Mouse (Mus musculus) frontal cortex, postnatal 10 days (tissue): ENCODE measurements around the gene Ccl22.

Experiments
- DNase-seq, 2 experiments: peaks; one replicate each; pipeline ENCODE4 v3.0.0; 2022; ENCODE audit warnings: low spot score in 2 of 2, mixed read lengths in 1 of 2

Ccl22 gene

DNA sequence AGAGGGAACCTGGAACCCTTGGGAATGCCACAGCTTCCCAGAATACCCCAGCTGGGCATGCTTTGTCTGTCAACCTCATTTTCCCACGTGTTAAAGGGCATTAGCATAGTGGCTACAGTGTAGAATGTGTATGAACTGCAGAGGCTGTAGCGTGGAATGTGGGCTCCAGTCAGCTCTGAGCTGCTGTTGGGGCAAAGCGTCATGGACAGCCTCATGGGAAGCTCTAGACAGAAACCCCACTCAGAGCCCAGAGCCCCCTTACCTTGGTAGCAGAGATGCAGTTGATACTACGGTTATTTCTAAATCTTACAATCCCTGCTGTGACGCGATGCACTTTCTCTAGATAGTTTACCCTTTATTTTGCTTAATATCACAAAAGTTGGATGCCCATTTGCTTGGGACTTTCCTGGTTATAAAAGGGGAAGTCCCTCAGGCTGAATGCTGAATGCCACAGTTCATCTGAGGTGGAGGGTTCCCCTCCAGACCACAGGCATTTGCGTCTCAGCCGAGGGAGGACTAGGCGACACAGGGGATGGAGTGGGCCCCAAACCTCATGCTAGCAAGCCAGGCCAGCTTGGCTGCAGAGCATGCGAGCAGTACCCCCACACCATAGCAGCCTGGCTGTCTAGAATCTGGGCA is 33.6 kb downstream of the Ccl22 start:
- no peak for DNase-seq

DNA sequence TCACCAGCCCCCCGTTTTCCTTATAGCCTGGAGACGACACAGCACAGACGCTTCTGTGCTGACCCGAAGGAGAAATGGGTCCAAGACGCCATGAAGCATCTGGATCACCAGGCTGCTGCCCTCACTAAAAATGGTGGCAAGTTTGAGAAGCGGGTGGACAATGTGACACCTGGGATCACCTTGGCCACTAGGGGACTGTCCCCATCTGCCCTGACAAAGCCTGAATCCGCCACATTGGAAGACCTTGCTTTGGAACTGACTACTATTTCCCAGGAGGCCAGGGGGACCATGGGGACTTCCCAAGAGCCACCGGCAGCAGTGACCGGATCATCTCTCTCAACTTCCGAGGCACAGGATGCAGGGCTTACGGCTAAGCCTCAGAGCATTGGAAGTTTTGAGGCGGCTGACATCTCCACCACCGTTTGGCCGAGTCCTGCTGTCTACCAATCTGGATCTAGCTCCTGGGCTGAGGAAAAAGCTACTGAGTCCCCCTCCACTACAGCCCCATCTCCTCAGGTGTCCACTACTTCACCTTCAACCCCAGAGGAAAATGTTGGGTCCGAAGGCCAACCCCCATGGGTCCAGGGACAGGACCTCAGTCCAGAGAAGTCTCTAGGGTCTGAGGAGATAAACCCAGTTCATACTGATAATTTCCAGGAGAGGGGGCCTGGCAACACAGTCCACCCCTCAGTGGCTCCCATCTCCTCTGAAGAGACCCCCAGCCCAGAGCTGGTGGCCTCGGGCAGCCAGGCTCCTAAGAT is 34.3 kb downstream of the Ccl22 start:
- DNase-seq, result no peak

DNA sequence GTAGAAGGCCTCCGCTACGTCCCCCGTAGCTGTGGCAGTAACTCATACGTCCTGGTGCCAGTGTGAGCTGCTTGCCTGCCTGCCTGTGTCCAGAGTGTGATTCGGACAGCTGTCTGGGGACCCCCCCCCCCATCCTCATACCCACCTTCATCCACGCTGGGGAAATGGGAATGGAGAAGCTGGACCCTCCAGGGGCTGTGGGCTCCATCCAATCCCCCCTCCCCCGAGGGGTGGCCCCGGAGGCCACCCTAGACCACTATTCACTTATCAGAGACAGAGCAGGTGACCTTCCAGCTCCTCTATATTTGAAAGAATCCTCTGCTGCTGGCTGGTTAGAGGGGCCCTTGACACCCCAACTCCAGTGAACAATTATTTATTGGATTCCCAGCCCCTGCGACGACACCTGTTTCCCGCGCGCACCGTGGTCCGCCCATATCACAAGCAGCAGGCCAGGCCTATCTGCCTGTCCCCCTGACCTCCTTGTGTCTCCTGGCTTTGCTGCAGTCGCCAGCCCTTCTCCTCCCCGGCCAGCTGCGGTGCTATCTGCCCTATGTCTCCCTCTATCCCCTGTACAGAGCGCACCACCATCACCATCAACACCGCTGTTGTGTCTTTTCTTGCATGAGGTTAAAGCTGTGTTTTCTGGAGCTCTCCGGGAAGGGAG is 35.2 kb downstream of the Ccl22 start:
- no peak for DNase-seq

DNA sequence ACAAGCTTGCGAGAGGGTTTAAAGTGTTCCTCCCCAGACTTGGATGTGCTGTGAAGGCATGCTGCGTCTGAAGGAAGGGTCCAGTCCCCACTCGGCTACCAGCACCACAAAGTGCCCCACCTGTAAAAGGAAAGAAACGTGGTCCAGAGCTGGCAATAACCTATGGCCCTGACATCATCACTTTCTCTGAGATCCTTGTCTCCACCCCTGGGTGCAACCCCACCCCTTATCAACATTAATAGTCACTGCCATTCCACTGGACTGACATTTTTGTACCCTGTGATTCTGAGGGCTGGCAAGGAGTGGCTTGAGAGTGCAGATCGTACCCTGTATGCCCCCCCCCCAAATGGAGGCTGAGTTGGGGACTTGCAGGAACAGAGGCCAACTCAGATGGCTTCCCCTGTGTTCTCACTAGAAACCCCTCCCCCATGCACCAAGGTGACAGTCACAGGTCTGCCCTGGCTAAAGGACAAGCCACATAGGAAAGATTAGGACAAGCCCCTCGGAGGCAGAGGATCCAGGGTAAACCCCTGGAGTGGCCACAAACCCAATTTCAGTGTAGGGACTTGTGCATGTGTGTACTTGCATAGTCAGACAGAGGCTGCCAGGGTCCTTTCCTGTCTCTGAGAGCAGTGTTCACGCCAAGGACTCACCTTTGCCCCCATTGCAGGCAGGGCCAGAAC is 35.9 kb downstream of the Ccl22 start:
- no peak for DNase-seq

DNA sequence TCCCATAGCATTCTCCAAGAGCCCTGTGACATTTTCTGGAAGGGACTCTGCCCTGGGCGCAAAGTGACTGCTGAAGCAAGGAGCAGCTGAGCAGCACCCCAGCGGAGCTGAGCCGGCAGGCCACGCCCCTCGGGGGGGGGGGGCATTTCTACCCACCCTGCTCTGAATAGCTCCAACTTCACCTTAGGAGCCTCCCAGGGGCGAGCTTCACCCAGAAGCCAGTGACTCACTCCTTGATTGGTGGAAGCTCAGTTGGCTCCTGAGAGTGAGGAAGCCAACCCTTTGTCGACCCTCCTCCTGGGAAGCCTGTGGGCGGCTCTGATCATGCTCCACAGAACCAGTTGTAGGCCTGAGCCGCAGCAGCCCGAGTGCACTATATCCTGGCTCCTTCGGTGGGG is 36.4 kb downstream of the Ccl22 start:
- DNase-seq, result no peak

DNA sequence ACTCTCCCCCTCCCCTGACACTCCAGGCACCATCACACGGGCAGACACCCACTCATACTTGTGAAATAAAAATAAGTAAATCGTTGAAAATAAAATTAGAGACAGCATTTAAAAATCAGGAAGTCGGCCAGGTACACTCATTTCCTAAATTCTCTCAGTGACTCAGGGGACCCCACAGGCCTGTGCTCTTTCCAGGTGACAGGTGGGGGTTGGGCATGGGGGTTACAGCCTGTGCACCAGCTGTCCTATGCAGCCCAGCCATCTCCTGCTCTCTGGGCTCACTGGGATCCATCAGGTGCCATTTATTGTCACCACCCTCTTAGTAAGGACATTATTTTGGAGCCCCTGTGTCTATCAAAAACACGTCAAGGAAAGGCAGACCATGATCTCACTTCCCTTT is 38.5 kb downstream of the Ccl22 start:
- DNase-seq, result no peak

DNA sequence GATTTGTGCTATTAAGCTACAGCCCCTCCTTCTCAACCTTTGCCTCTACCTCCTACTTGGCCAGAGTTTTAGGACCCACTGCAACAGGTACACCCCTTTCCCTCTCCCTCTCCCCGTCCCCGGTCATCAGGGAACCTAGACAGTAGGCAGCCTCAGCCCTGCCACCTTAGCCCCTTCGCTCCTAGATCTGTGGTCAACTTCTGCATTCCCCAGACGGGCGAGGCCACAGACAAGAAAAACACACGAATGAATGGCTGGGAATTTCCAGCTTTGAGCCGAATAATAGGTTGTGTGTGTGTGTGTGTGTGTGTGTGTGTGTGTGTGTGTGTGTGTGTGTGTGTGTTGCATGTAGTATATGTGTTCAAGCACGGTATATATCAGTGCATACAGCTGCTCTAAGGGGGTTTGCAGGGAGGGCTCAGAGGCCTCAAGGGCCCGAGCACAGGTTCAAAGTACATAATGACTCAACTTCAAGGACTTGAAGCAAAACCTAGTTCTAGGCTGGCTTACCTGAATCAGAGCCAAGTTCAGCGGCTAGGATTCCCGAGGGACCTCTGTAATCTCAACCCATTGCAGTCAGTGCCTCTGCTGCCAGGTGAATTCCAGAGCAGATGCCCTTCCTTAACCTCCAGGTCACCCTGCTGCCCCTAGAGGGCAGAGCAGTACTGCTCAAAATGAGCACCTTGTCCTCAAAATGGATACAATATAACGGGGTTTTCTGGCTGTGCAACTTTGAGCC is 40.0 kb downstream of the Ccl22 start:
- DNase-seq, result no peak

DNA sequence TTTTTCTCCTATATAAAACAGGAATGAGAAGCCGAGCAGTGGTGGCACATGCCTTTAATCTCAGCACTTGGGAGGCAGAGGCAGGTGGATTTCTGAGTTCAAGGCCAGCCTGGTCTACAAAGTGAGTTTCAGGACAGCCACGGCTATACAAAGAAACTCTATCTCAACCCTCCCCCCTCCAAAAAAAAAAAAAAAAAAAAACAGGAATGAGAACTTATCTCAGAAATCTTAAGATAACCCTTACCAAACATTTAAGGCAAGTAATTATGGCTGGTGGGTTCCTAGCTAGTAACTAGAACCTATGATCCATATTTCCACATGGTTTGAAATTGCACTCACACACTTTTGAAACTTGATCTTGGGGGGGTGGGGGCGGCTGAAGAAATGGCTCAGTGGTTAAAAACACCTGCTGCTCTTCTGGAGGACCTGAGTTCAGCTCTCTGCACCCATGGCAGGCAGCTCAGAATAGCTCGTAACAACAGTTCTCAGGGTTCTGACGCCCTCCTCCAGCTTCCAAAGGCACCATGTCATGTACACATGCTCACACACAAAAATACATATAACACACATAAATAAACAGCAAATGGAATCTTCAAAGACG is 40.7 kb downstream of the Ccl22 start:
- no peak for DNase-seq

DNA sequence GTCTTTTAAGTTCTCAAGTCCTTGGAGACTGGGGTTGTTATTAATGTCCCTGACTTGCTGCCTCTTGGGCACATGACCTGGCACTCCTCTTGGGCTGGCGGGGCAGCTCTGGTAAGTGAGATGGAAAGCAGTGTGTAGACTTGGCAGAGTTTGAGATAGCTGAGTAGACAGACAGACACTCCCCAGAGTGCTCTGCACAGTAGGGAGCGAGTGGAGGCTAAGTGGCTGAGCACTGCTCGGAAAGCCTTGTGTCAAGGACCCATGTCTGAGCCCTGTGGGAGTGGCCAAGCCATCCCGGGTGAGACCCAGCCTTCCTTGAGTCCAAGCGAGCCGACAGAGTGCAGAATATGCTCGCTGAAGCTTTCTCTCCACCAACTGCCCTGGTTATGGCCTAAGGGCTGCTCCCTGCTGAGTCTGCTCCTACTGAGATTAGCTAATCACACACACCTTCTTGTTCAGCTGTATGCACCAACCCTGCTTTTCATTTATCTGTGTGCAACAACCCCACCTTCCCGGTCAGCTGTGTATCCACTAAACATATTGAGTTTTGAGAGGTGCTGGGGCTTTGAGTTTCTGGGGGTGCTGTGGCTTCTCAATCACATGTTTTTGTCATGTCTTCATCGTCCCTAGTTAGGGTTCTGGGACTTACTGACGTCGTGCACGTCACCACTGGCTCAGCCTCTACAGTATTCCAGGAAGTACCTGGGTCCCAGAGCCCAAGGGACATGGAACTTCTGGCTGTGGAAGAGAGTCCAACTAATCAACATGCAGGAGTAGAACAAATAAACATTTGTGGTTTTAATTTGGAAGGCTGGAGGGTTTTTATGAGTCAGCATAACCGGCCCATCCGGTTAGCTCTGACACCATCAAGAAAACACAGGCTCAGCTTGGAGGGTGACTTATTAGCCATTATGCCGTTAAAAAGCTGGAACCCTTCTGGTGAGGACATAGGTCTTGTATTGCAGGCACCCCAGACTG is 42.4 kb downstream of the Ccl22 start:
- no peak for DNase-seq

DNA sequence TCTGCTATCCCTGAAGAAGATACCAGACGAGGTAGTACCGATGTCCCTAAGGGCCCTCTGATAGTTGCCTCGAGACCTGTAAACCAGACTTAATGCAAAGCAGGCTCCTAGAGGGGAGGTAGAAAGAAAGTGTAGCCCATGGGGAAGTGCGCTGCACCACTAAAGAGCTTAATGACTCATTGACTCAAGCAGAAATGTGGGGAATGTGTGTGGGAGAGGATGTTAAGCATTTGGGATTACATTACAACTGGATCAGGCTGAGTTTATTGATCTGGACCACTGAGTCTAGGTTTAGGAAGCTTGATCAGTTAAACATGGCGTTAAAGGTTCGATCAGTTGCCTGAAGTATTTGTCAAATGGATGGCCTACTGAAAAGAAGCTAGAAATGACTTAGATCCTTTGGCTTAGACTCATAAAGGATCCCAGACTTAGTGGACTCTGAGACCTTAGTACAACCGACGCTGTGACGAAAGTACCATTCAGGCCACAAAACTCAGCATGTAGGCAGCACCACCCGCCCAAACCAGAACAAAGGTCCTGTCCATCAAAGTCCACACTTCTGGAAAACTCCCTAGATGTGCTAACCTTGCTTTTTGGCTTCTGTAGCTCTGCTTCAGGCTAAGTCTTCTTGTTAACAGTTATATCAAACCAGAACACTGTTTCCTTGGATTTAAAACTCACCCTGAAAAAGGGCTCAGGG is 44.0 kb downstream of the Ccl22 start:
- DNase-seq, result no peak

DNA sequence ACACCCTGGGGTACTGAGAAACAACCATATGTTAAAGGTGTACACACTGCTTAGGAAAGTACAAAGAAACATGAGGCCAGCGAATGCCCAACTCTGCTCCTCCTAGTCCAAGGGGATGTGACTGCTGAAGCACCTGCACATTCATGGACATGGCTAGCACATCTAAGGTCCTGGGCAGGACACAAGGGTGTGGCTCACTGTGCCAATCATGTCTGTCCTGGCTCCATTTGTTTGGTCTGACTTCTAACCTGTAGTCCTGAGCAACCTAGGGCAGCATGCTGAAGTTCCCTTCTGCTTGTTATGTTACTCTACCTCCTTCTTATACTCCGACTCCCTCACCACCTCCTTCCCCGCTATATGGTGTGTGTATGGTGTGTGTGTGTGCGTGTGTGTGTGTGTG is 49.0 kb downstream of the Ccl22 start:
- DNase-seq, result no peak

DNA sequence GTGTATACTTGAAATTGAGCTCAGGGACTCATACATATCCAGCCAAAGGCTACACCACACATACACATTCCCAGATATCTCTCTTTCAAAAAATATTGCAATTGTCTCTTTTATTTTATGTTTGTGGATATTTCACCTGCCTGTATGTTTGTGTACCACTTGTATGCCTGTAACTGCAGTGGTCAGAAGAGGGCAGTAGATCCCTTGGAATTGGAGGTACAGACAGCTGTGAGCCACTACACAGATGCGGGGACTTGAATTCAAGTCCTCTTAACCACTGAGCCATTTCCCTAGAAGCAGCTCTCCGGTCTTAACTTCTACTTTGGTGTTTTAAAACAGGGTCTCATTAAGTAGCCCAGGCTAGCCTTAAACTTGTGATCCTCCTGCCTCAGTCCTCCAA is 49.4 kb downstream of the Ccl22 start:
- no peak for DNase-seq

DNA sequence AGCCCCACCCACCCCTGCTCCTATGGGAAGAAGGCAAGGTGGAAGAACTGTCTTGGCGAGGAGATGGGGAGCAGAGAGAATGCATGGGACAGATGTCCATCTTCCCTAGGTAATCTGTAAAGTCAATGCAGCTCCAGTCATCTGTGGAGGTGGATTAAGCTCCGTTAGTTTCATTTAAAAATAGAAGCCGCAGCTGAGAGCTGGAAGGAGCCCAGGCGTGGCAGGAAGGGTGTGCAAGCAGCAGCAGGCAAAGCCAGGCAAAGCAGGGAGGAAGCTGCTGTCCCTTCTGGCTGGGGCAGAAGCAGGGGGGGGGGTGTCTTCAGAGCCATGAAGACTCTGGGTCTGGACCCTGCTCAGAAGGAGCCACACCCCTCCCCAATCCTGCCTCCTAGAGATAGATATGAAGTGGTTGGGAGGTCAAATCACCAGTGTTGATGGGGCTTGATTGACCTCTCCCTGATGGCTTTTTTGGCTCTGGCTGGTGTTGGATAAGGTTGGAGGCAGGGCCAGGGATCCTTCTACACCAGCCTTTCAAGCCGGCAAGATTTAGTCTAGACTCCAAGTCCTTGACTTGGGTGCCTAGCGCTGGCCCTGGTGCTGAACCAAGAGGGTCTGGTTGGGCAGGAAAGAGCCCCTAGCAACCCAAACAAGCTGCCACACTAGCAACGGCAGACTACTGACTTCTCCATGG is 55.0 kb downstream of the Ccl22 start:
- no peak for DNase-seq
